Comparison of ENCODE assay signal across 13 mouse cellular contexts in the genomic region with DNA sequence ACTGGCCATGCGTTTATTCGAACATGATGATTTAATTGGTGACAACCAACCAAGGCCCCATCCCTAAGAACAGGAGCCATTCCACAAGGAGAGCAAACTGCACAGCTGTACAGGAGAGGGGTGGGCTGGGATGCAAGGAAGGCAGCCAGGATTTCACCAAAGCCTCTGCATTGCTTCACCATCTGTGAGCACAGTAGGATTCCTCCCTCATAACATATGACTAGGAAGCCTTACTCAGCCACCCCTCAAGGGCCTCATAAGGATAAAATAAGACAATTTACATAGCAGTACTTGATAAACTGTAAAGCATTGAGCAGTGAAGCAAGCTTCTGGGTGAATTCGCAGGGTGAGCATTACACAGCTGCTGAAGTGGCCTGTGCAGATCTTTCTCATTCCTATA. TPM values are rescaled to one million over a fixed set of nuclear protein-coding genes. Genes with fewer than 3 reads are reported as not detected.
DNase-seq lines count a peak whose midpoint lies in the region; ATAC-seq lines count a peak whose summit lies in the region.
"Had no signal": no experiment of that assay in that cellular context is flagged by ENCODE, and none has a peak within 500 bp of the region (broad histone marks: within the 10 kb centered on the region; RNA-seq: fewer than 3 reads in every experiment).

No protein-coding gene starts in this region.

- peak; percentile 46; the same call in 1 of the 2 replicates for ATAC-seq in kidney, embryonic 16.5 days (ENCODE audit: low FRiP score, low TSS enrichment)
- ATAC-seq in kidney, embryonic 14.5 days (ENCODE audit: low FRiP score, low TSS enrichment), result no peak
- peak; percentile 94 for ATAC-seq in hindbrain, embryonic 16.5 days
- ATAC-seq in erythroid progenitor cell, adult 5-6 weeks (replicated peaks; ENCODE audit: low FRiP score, poor library complexity, severe bottlenecking), result no peak
- ATAC-seq: CD4-positive, CD25-positive, alpha-beta regulatory T cell, adult 4 months had no signal

- no peaks in the 10 kb centered on the region for H3K27me3 ChIP-seq in kidney, embryonic 16.5 days (ENCODE audit: insufficient read depth, low read length)
- no peaks in the 10 kb centered on the region for H3K27me3 ChIP-seq in kidney, embryonic 14.5 days (ENCODE audit: control insufficient read depth, insufficient read depth, low read length)
- H3K27me3 ChIP-seq in hindbrain, embryonic 16.5 days (replicated peaks; ENCODE audit: control insufficient read depth, insufficient read depth, low read length), result no peaks in the 10 kb centered on the region
- no peaks in the 10 kb centered on the region for H3K27me3 ChIP-seq in embryonic facial prominence, embryonic 10.5 days (replicated peaks; ENCODE audit: low read depth, poor library complexity, severe bottlenecking)

- H3K4me3 ChIP-seq in kidney, embryonic 16.5 days (ENCODE audit: low read length), result no peak overlapping the region
- H3K4me3 ChIP-seq in kidney, embryonic 14.5 days (ENCODE audit: low read length), result no peak overlapping the region
- no peak overlapping the region for H3K4me3 ChIP-seq in hindbrain, embryonic 16.5 days (ENCODE audit: low read length)
- H3K4me3 ChIP-seq in embryonic facial prominence, embryonic 10.5 days, result no peak overlapping the region

- H3K36me3 ChIP-seq in kidney, embryonic 16.5 days (ENCODE audit: insufficient read depth, low read length), result no peaks in the 10 kb centered on the region
- no peaks in the 10 kb centered on the region for H3K36me3 ChIP-seq in kidney, embryonic 14.5 days (ENCODE audit: control insufficient read depth, insufficient read depth, low read length)
- no peaks in the 10 kb centered on the region for H3K36me3 ChIP-seq in hindbrain, embryonic 16.5 days (ENCODE audit: control insufficient read depth, insufficient read depth, low read length)
- H3K36me3 ChIP-seq in embryonic facial prominence, embryonic 10.5 days (replicated peaks), result no peaks in the 10 kb centered on the region

- H3K9me3 ChIP-seq in kidney, embryonic 16.5 days (ENCODE audit: low read length), result no peaks in the 10 kb centered on the region
- no peaks in the 10 kb centered on the region for H3K9me3 ChIP-seq in kidney, embryonic 14.5 days (ENCODE audit: control insufficient read depth, low read length)
- no peaks in the 10 kb centered on the region for H3K9me3 ChIP-seq in hindbrain, embryonic 16.5 days (ENCODE audit: control insufficient read depth, low read length)
- no peaks in the 10 kb centered on the region for H3K9me3 ChIP-seq in embryonic facial prominence, embryonic 10.5 days

- WGBS in kidney, embryonic 16.5 days, result 57% methylated on average over 3 of the region's 3 CpGs
- 68% methylated on average over 3 of the region's 3 CpGs for WGBS in kidney, embryonic 14.5 days
- 70% methylated on average over 3 of the region's 3 CpGs for WGBS in hindbrain, embryonic 16.5 days
- 85% methylated on average over 3 of the region's 3 CpGs for WGBS in embryonic facial prominence, embryonic 10.5 days

- no peak overlapping the region for H3K4me2 ChIP-seq in kidney, embryonic 16.5 days (replicated peaks; ENCODE audit: low read depth, low read length)
- H3K4me2 ChIP-seq in kidney, embryonic 14.5 days (replicated peaks; ENCODE audit: low read depth, low read length), result no peak overlapping the region
- no peak overlapping the region for H3K4me2 ChIP-seq in hindbrain, embryonic 16.5 days (ENCODE audit: low read length)

- no peak overlapping the region for H3K9ac ChIP-seq in kidney, embryonic 16.5 days (replicated peaks; ENCODE audit: low read length)
- no peak overlapping the region for H3K9ac ChIP-seq in kidney, embryonic 14.5 days (ENCODE audit: low read depth, low read length)
- H3K9ac ChIP-seq in hindbrain, embryonic 16.5 days (ENCODE audit: low read depth, low read length), result no peak overlapping the region
- H3K9ac ChIP-seq: liver, embryonic 14.5 days had no signal

- no peak overlapping the region for H3K27ac ChIP-seq in kidney, embryonic 16.5 days (ENCODE audit: low read length)
- no peak overlapping the region for H3K27ac ChIP-seq in kidney, embryonic 14.5 days (ENCODE audit: low read depth, low read length)
- H3K27ac ChIP-seq in hindbrain, embryonic 16.5 days (ENCODE audit: low read depth, low read length), result no peak overlapping the region
- H3K27ac ChIP-seq in embryonic facial prominence, embryonic 10.5 days (replicated peaks), result no peak overlapping the region
- H3K27ac ChIP-seq: liver, embryonic 14.5 days had no signal

- H3K4me1 ChIP-seq in kidney, embryonic 16.5 days (ENCODE audit: insufficient read depth, low read length), result no peaks in the 10 kb centered on the region
- H3K4me1 ChIP-seq in kidney, embryonic 14.5 days (ENCODE audit: control insufficient read depth, insufficient read depth, low read length), result 0 out of 2 replicates have a peak, but pooled peaks cover 3% of the 10 kb centered on the region
- no peaks in the 10 kb centered on the region for H3K4me1 ChIP-seq in hindbrain, embryonic 16.5 days (ENCODE audit: control insufficient read depth, insufficient read depth, low read depth, low read length)
- H3K4me1 ChIP-seq in embryonic facial prominence, embryonic 10.5 days, result no peaks in the 10 kb centered on the region

- peak; percentile 3 to 36 for DNase-seq in left cerebral cortex, adult 9 months (ENCODE audit: low spot score in 2 of 2)
- peak; percentile 13 for DNase-seq in right cerebral cortex, postnatal 14 days
- no peak for DNase-seq in embryonic facial prominence, embryonic 10.5 days (ENCODE audit: low spot score)
- DNase-seq: cerebellum, postnatal 36 days; heart, postnatal 14 days; kidney, postnatal 25 days had no signal

RNA-seq across cellular contexts. Expression of a gene that starts 28.5 kb away (rescaled TPM):
- 3.5 TPM in 2 replicates for polyA plus RNA-seq in kidney, embryonic 16.5 days (2015; fragmentation: Nextera tagmentation; extraction: Ambion mirVana)
- 5.7 and 7.3 TPM in 2 replicates for polyA plus RNA-seq in kidney, embryonic 14.5 days (2014; fragmentation: Nextera tagmentation; extraction: Ambion mirVana)
- polyA plus RNA-seq in hindbrain, embryonic 16.5 days (2015; fragmentation: Nextera tagmentation; extraction: Ambion mirVana), result 0.79 and 1.1 TPM in 2 replicates
- not detected in 2 replicates for total RNA-seq in erythroid progenitor cell, adult 5-6 weeks (2015; ENCODE audit: low replicate concordance)
- total RNA-seq in erythroid progenitor cell, adult 5-6 weeks (2017; ENCODE audit: low replicate concordance), result 0.64 TPM in 1 of 2 replicates, not detected in the other
- 0.79 and 0.98 TPM in 2 replicates for polyA plus RNA-seq in embryonic facial prominence, embryonic 10.5 days (2016; fragmentation: Nextera tagmentation; extraction: Ambion mirVana)
- total RNA-seq: granulocyte monocyte progenitor cell, adult 5-6 weeks had no signal

Comparison
In these comparisons a context has a peak if more than half of its experiments do, and no peak if none do; other contexts are left out.
1. ATAC-seq: peak in kidney, embryonic 16.5 days (single experiment) and hindbrain, embryonic 16.5 days (single experiment); none in kidney, embryonic 14.5 days (single experiment) and erythroid progenitor cell, adult 5-6 weeks (single experiment).